Mouse (Mus musculus) lung, postnatal 25 days (tissue): ENCODE data around the gene Olfr1150-ps1.

Experiments used
- DNase-seq: peaks from one replicate; pipeline ENCODE4 v3.0.0; 2022; ENCODE audit warnings: low spot score

The Olfr1150-ps1 gene

GRCm38 (mm10) chr2:87843693-87844092 lies at the start of gene Olfr1150-ps1:
TSS of gene Olfr1150-ps1 (plus strand) at chr2:87843993.
- no peak for DNase-seq

GRCm38 (mm10) chr2:87800292-87800691 lies 43.5 kb upstream of the Olfr1150-ps1 start, which contains the start of gene Olfr1143:
TSS of gene Olfr1143 (plus strand) at chr2:87800592.
- no peak for DNase-seq

GRCm38 (mm10) chr2:87809522-87809921 lies 34.3 kb upstream of the Olfr1150-ps1 start, which contains the start of gene Olfr1145:
TSS of gene Olfr1145 (plus strand) at chr2:87809822.
- no peak for DNase-seq

- no peak for DNase-seq
Measured at GRCm38 (mm10) chr2:87830233-87830632, 13.6 kb upstream of the Olfr1150-ps1 start, which contains the start of gene Olfr1148. TSS of gene Olfr1148 (plus strand) at chr2:87830533.

GRCm38 (mm10) chr2:87855562-87855961 lies 11.8 kb downstream of the Olfr1150-ps1 start, which contains the start of gene Olfr1151:
TSS of gene Olfr1151 (plus strand) at chr2:87855862.
- no peak for DNase-seq

- DNase-seq, result no peak
Measured at GRCm38 (mm10) chr2:87866192-87866591, 22.4 kb downstream of the Olfr1150-ps1 start, which contains the start of gene Olfr1152. TSS of gene Olfr1152 (plus strand) at chr2:87866492.

- no peak for DNase-seq
Measured at GRCm38 (mm10) chr2:87894662-87895061, 50.9 kb downstream of the Olfr1150-ps1 start, which contains the start of gene Olfr1153. TSS of gene Olfr1153 (plus strand) at chr2:87894962.
